Mouse (Mus musculus): ENCODE measurements around the gene Ddah2. TPM values are rescaled to one million over a fixed set of nuclear protein-coding genes. Genes with fewer than 3 reads are reported as not detected.

The Ddah2 gene
- total and polyA plus RNA-seq, 2 experiments from 2014 or later = 167 to 261 TPM

DNA sequence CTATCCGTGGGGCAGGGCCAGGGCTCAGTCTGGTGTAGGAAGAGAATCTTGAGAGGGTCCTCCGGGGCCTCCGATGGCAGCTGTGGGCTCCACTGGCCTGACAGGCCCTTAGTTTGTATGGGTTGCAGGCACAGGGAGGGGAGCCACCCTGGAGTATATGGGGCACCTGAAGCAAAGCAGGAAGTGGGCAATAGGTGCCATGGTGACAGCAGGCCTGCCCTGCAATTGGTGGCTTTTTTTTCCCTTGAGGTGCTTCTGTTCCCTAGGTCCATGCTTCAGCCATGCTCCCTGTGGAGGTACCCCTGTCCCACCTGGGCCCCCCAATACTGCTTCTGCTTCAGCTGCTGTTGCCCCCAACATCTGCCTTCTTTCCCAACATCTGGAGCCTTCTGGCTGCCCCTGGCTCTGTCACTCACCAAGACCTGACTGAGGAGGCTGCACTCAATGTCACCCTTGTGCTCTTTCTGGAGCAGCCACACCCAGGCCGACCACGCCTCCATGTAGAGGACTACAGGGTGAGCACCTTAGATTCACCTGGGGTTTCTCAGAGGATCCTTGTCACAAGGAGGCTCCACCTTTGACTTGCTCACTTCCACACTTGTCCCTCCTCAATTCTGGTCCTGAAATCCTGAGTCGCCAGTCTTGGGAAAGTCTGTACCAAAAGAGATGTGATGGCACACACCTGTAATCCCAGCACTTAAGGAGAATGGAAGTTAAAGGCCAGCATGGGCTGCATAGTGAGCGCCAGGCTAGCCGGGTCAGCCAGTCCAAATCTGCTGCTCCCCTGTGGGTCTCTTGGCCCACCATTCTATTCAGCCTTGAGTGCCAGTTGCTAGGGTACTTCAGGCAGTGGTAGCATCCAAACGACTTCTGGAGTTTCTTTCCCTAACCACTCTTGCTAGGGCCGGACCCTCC lies 41.8 kb upstream of the Ddah2 start:
- ATAC-seq (no peak), DNase-seq (no peak)
- no peak overlapping the region for H3K4me3 ChIP-seq (ENCODE audit: low read depth, low read length)
- no peaks in the 10 kb centered on the region; the same call in 1 of the 2 replicates for H3K27me3 ChIP-seq (ENCODE audit: insufficient read depth, low read length)
- TF ChIP-seq CTCF (IDR thresholded peaks at IDR 0.05; ENCODE audit: low read depth) = no peak
- WGBS = 78% methylated on average over 10 of the region's 10 CpGs
- peaks cover 4% of the 10 kb centered on the region; the same call in 1 of the 2 replicates for H3K4me1 ChIP-seq (ENCODE audit: insufficient read depth)
- H3K9ac ChIP-seq = no peak overlapping the region
- no peak overlapping the region for H3K27ac ChIP-seq (ENCODE audit: low read depth, low read length)
- H3K36me3 ChIP-seq (ENCODE audit: insufficient read depth) = peaks cover 45% of the 10 kb centered on the region
- no peaks in the 10 kb centered on the region for H3K9me3 ChIP-seq (ENCODE audit: low read length)
- no peak overlapping the region for H3K4me2 ChIP-seq (ENCODE audit: low read depth)

DNA sequence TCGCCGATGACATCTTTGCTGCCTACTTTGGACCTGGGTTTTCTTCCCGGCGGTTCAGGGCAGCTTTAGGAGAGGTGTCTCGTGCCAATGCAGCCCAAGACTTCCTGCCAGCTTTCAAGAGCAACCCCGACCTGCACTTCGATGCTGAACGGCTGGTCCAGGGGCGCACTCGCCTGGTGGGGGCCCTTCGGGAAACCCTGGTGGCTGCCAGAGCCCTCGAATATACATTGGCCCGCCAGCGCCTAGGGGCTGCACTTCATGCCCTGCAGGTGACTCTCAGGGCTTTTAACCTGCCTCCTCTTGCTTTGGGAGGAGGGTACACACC lies 41.2 kb upstream of the Ddah2 start:
- no peak for ATAC-seq
- no peak for TF ChIP-seq CTCF (IDR thresholded peaks at IDR 0.05; ENCODE audit: low read depth)
- Histone ChIP-seq H3K4me3 (ENCODE audit: low read depth, low read length) (no peak overlapping the region), H3K9ac (no peak overlapping the region), H3K9me3 (ENCODE audit: low read length) (no peaks in the 10 kb centered on the region), H3K27ac (ENCODE audit: low read depth, low read length) (no peak overlapping the region), H3K4me2 (ENCODE audit: low read depth) (no peak overlapping the region), H3K36me3 (ENCODE audit: insufficient read depth) (peaks cover 39% of the 10 kb centered on the region), H3K4me1 (ENCODE audit: insufficient read depth) (peaks cover 4% of the 10 kb centered on the region; the same call in 1 of the 2 replicates), H3K27me3 (ENCODE audit: insufficient read depth, low read length) (no peaks in the 10 kb centered on the region; the same call in 1 of the 2 replicates)
- DNase-seq = no peak
- WGBS = 73% methylated on average over 14 of the region's 14 CpGs

DNA sequence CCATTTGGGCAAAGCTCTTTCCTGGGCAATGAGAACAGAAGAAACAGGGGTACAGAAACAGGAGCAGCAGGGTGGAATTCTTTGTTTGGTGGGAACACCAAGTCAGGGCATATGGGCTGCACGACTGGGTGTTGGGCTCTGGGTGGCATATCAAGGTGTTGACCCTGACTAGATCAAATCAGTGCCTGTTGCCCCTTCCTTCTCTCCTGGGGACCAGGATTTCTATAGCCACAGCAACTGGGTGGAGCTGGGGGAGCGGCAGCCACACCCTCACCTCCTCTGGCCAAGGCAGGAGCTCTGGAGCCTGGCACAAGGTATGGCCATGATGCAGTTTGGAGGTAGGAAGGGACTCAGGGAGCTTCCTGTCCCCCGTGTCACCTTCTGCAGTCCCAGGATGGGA lies 40.7 kb upstream of the Ddah2 start:
- Histone ChIP-seq H3K4me2 (ENCODE audit: low read depth) (no peak overlapping the region), H3K27me3 (ENCODE audit: insufficient read depth, low read length) (no peaks in the 10 kb centered on the region; the same call in 1 of the 2 replicates), H3K9ac (no peak overlapping the region), H3K27ac (ENCODE audit: low read depth, low read length) (no peak overlapping the region), H3K4me3 (ENCODE audit: low read depth, low read length) (no peak overlapping the region), H3K4me1 (ENCODE audit: insufficient read depth) (peaks cover 4% of the 10 kb centered on the region; the same call in 1 of the 2 replicates), H3K36me3 (ENCODE audit: insufficient read depth) (peaks cover 34% of the 10 kb centered on the region), H3K9me3 (ENCODE audit: low read length) (no peaks in the 10 kb centered on the region)
- 81% methylated on average over 3 of the region's 3 CpGs for WGBS
- ATAC-seq (no peak), DNase-seq (no peak)
- no peak for TF ChIP-seq CTCF (IDR thresholded peaks at IDR 0.05; ENCODE audit: low read depth)

DNA sequence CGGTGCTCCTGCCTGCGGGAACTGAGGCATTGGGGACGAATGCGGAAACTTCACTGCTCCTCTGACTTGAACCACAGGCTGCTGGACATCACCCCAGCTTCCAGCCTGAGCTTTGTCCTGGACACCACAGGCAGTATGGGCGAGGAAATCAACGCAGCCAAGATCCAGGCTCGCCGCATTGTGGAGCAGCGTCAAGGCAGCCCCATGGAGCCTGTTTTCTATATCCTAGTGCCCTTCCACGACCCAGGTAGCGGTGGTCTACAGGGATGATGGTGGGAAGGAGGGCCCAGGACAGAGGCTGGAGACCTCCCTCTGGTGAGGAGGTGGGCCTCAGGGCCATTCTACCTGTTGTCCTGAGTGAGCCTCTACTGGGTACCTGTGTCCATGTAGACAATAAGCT lies 38.9 kb upstream of the Ddah2 start:
- H3K27me3 ChIP-seq (ENCODE audit: insufficient read depth, low read length) = no peaks in the 10 kb centered on the region; the same call in 1 of the 2 replicates
- TF ChIP-seq CTCF (IDR thresholded peaks at IDR 0.05; ENCODE audit: low read depth) = no peak
- ATAC-seq (no peak), DNase-seq (no peak)
- H3K27ac ChIP-seq (ENCODE audit: low read depth, low read length) = no peak overlapping the region
- H3K9me3 ChIP-seq (ENCODE audit: low read length) = no peaks in the 10 kb centered on the region
- H3K4me3 ChIP-seq (ENCODE audit: low read depth, low read length) = no peak overlapping the region
- peaks cover 17% of the 10 kb centered on the region for H3K36me3 ChIP-seq (ENCODE audit: insufficient read depth)
- 74% methylated on average over 11 of the region's 11 CpGs for WGBS
- no peak overlapping the region for H3K4me2 ChIP-seq (ENCODE audit: low read depth)
- H3K4me1 ChIP-seq (ENCODE audit: insufficient read depth) = peaks cover 4% of the 10 kb centered on the region; the same call in 1 of the 2 replicates
- no peak overlapping the region for H3K9ac ChIP-seq

DNA sequence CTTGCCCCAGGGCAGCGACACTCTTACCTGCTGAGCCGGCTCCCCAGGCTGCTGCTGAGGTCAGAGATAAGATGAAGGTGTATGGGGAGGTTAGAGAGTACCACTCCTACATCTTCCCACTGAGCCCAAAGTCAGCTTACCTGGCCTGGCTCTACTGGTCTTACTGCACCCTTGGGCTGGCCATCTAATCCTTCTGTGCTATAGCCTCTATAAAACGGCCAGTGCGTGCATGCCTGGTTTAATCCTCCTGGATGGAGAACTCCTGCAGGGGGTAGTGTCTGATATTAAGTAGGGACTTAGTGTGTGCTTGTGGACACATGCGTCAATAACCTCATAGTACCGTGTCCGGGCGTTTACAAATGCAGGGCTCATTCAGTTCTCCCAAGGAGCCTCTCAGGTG lies 38.3 kb upstream of the Ddah2 start:
- peaks cover 10% of the 10 kb centered on the region for H3K36me3 ChIP-seq (ENCODE audit: insufficient read depth)
- WGBS = 82% methylated on average over 8 of the region's 8 CpGs
- DNase-seq = no peak
- no peaks in the 10 kb centered on the region; the same call in 1 of the 2 replicates for H3K27me3 ChIP-seq (ENCODE audit: insufficient read depth, low read length)
- peaks cover 4% of the 10 kb centered on the region; the same call in 1 of the 2 replicates for H3K4me1 ChIP-seq (ENCODE audit: insufficient read depth)
- no peaks in the 10 kb centered on the region for H3K9me3 ChIP-seq (ENCODE audit: low read length)
- H3K4me3 ChIP-seq (ENCODE audit: low read depth, low read length) = no peak overlapping the region
- ATAC-seq = no peak
- H3K27ac ChIP-seq (ENCODE audit: low read depth, low read length) = no peak overlapping the region
- no peak for TF ChIP-seq CTCF (IDR thresholded peaks at IDR 0.05; ENCODE audit: low read depth)
- H3K4me2 ChIP-seq (ENCODE audit: low read depth) = no peak overlapping the region
- no peak overlapping the region for H3K9ac ChIP-seq

DNA sequence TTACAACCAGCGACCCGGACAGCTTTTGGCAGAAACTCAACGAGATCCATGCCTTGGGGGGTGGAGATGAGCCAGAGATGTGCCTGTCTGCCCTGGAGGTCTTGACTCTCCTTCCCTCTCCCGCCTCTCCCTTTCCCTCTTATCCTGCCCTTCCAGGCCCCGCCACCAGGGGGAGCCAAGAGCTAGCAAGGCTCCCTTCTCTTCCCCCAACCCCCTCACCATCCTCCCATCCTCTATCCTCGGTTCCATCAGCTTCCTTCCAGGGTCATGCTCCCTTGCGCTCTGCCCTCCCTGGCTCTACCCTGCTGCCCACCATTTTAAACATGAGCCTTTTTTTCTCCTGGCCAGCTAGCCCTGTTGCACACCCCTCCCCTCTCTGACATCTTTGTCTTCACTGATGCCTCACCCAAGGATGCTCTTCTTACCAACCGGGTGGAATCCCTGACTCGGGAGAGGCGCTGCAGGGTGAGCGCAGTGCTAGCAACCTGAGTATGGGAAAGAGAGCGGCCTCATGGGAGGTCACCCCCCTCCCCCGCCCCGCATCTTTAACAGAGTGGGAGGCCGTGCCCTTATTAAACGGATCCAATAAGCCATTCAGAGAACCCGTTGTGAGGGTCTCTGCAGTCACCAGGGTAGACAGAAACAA lies 37.5 kb upstream of the Ddah2 start:
- ATAC-seq (peak; percentile 66), DNase-seq (peak; percentile 77)
- Histone ChIP-seq H3K9me3 (ENCODE audit: low read length) (no peaks in the 10 kb centered on the region), H3K4me1 (ENCODE audit: insufficient read depth) (peaks cover 4% of the 10 kb centered on the region; the same call in 1 of the 2 replicates), H3K36me3 (ENCODE audit: insufficient read depth) (peaks cover 4% of the 10 kb centered on the region; the same call in 1 of the 2 replicates), H3K27me3 (ENCODE audit: insufficient read depth, low read length) (no peaks in the 10 kb centered on the region; the same call in 1 of the 2 replicates), H3K9ac (no peak overlapping the region), H3K4me3 (ENCODE audit: low read depth, low read length) (no peak overlapping the region), H3K4me2 (ENCODE audit: low read depth) (0 out of 2 replicates have a peak overlapping the region, but pooled peaks have one; percentile 10), H3K27ac (ENCODE audit: low read depth, low read length) (peak overlapping the region; percentile 21; the same call in 1 of the 2 replicates)
- peak; percentile 95 for TF ChIP-seq CTCF (IDR thresholded peaks at IDR 0.05; ENCODE audit: low read depth)
- WGBS = 6% methylated on average over 17 of the region's 17 CpGs
